Comparison of ENCODE assay signal across 9 mouse cellular contexts in genomic region chr11:94866176-94866967, GRCm38 (mm10).
DNase-seq lines count a peak whose midpoint lies in the region; ATAC-seq and TF ChIP-seq lines count a peak whose summit lies in the region.
"Had no signal": no experiment of that assay in that cellular context is flagged by ENCODE, and none has a peak within 500 bp of the region (broad histone marks: within the 10 kb centered on the region; RNA-seq: fewer than 3 reads in every experiment).

No protein-coding gene starts in this region.

- H3K36me3 ChIP-seq in ES-E14 (ENCODE audit: control insufficient read depth, insufficient read depth, low read length, poor library complexity, severe bottlenecking), result no peaks in the 10 kb centered on the region
- H3K36me3 ChIP-seq in heart, embryonic 11.5 days (ENCODE audit: control insufficient read depth, insufficient read depth, low read length), result no peaks in the 10 kb centered on the region
- H3K36me3 ChIP-seq: liver, embryonic 15.5 days had no signal

- peak; percentile 58 for TF ChIP-seq CTCF in bone marrow macrophage, adult 2 months (IDR thresholded peaks at IDR 0.05; ENCODE audit: low read depth, low read length)
- TF ChIP-seq CTCF in embryonic fibroblast, embryonic 13.5 days (IDR thresholded peaks at IDR 0.05; ENCODE audit: borderline replicate concordance, insufficient read depth, low read length), result peak; percentile 84

- WGBS in heart, embryonic 11.5 days (ENCODE audit: insufficient replicate concordance), result 14% methylated on average over 9 of the region's 9 CpGs

- no peaks in the 10 kb centered on the region for H3K4me1 ChIP-seq in ES-E14 (ENCODE audit: control insufficient read depth in 2 of 2, insufficient read depth in 2 of 2, low read length in 2 of 2, poor library complexity in 1 of 2)
- H3K4me1 ChIP-seq in bone marrow macrophage, adult 2 months (ENCODE audit: control insufficient read depth, insufficient read depth, low read length), result no peaks in the 10 kb centered on the region
- H3K4me1 ChIP-seq in embryonic fibroblast, embryonic 13.5 days (ENCODE audit: control insufficient read depth, insufficient read depth, low read length), result no peaks in the 10 kb centered on the region
- H3K4me1 ChIP-seq in heart, embryonic 11.5 days (ENCODE audit: control insufficient read depth, insufficient read depth, low read length), result no peaks in the 10 kb centered on the region
- H3K4me1 ChIP-seq: liver, embryonic 15.5 days had no signal

- TF ChIP-seq POLR2A in bone marrow macrophage, adult 2 months (IDR thresholded peaks at IDR 0.05; ENCODE audit: borderline replicate concordance, low read depth, low read length), result no peak
- no peak for TF ChIP-seq POLR2A in embryonic fibroblast, embryonic 13.5 days (IDR thresholded peaks at IDR 0.05; ENCODE audit: low read depth, low read length)

- H3K9me3 ChIP-seq in ES-E14 (ENCODE audit: control insufficient read depth, insufficient read depth, low read depth, low read length), result no peaks in the 10 kb centered on the region
- no peaks in the 10 kb centered on the region for H3K9me3 ChIP-seq in heart, embryonic 11.5 days (replicated peaks; ENCODE audit: control insufficient read depth, low read length)
- H3K9me3 ChIP-seq: liver, embryonic 15.5 days had no signal

- H3K9ac ChIP-seq in ES-E14 (ENCODE audit: insufficient read depth, low read depth, low read length, poor library complexity, severe bottlenecking), result no peak overlapping the region
- no peak overlapping the region for H3K9ac ChIP-seq in heart, embryonic 11.5 days (ENCODE audit: low read depth, low read length)
- H3K9ac ChIP-seq: liver, embryonic 15.5 days had no signal

- no peak overlapping the region for H3K4me3 ChIP-seq in ES-E14 (ENCODE audit: insufficient read depth in 1 of 2, low read depth in 1 of 2, low read length in 2 of 2, poor library complexity in 1 of 2, severe bottlenecking in 1 of 2)
- no peak overlapping the region for H3K4me3 ChIP-seq in bone marrow macrophage, adult 2 months (ENCODE audit: insufficient read depth, low read length)
- no peak overlapping the region for H3K4me3 ChIP-seq in embryonic fibroblast, embryonic 13.5 days (ENCODE audit: insufficient read depth, low read length)
- H3K4me3 ChIP-seq in heart, embryonic 11.5 days (ENCODE audit: low read depth, low read length), result no peak overlapping the region
- H3K4me3 ChIP-seq: liver, embryonic 15.5 days had no signal

- 0 out of 2 replicates have a peak overlapping the region, but pooled peaks have one; percentile 15 for H3K27ac ChIP-seq in ES-E14 (ENCODE audit: insufficient read depth, low read depth, low read length, poor library complexity, severe bottlenecking)
- no peak overlapping the region for H3K27ac ChIP-seq in bone marrow macrophage, adult 2 months (ENCODE audit: insufficient read depth, low read depth, low read length)
- H3K27ac ChIP-seq in embryonic fibroblast, embryonic 13.5 days (ENCODE audit: insufficient read depth, low read length), result no peak overlapping the region
- H3K27ac ChIP-seq in heart, embryonic 11.5 days (ENCODE audit: low read depth, low read length), result no peak overlapping the region
- H3K27ac ChIP-seq: liver, embryonic 15.5 days had no signal

- ATAC-seq in heart, embryonic 11.5 days (replicated peaks; ENCODE audit: insufficient number of reproducible peaks, low FRiP score, low TSS enrichment), result peak; percentile 31; the same call in 1 of the 2 replicates

- peak; percentile 76 for DNase-seq in ES-E14 (ENCODE audit: low read depth, low spot score)
- DNase-seq in kidney, postnatal 25 days, result peak; percentile 74 to 86
- peak; percentile 63 to 73 for DNase-seq in lung, adult 18-20 months
- peak; percentile 68 to 77 for DNase-seq in right cerebral cortex, adult 2 months (ENCODE audit: low spot score in 2 of 2)
- peak; percentile 37 for DNase-seq in urinary bladder, postnatal 10 days (ENCODE audit: low spot score)

- in situ Hi-C loops in ES-E14 (cut with MboI; ENCODE audit: low sequenced_read_pairs in 2 of 2, unreplicated experiment in 2 of 2), result no loop called here

- peaks cover 3% of the 10 kb centered on the region for H3K27me3 ChIP-seq in heart, embryonic 11.5 days (ENCODE audit: control insufficient read depth, insufficient read depth, low read length)
- H3K27me3 ChIP-seq: liver, embryonic 15.5 days had no signal

- H3K4me2 ChIP-seq in heart, embryonic 11.5 days, result no peak overlapping the region
- H3K4me2 ChIP-seq: liver, embryonic 15.5 days had no signal

TF ChIP-seq in ES-E14, 5 proteins besides CTCF, POLR2A, EP300 and RAD21:
- peak; percentile 10; the same call in 1 of the 2 replicates for TF ChIP-seq ZC3H11A (IDR thresholded peaks at IDR 0.05; ENCODE audit: borderline replicate concordance, low read depth, low read length)
- no peak for TF ChIP-seq MAFK (IDR thresholded peaks at IDR 0.05; ENCODE audit: insufficient read depth, low read depth, low read length)
- TF ChIP-seq ZNF384 (IDR thresholded peaks at IDR 0.05; ENCODE audit: low read depth, low read length), result no peak
